Mouse (Mus musculus): ENCODE results near the gene Disp3. TPM values are rescaled to one million over a fixed set of nuclear protein-coding genes. Genes with fewer than 3 reads are reported as not detected.
A peak's percentile ranks its signal among the peaks of the same experiment; 100 is the strongest.

Disp3 gene
- polyA plus RNA-seq, 1 experiment, result 28.4 TPM

GRCm38 (mm10) chr4:148314396-148314795, 26.6 kb upstream of the Disp3 start:
- TF ChIP-seq POLR2A (IDR thresholded peaks at IDR 0.05; ENCODE audit: borderline replicate concordance, extremely low read depth, insufficient read depth, insufficient read length, poor library complexity, severe bottlenecking), result no peak
- no peak for TF ChIP-seq CTCF (IDR thresholded peaks at IDR 0.05; ENCODE audit: borderline replicate concordance, extremely low read depth, insufficient read depth, insufficient read length)
- DNase-seq (ENCODE audit: low read depth), result peak; percentile 90

- TF ChIP-seq POLR2A (IDR thresholded peaks at IDR 0.05; ENCODE audit: borderline replicate concordance, extremely low read depth, insufficient read depth, insufficient read length, poor library complexity, severe bottlenecking) (no peak), CTCF (IDR thresholded peaks at IDR 0.05; ENCODE audit: borderline replicate concordance, extremely low read depth, insufficient read depth, insufficient read length) (no peak)
- no peak for DNase-seq (ENCODE audit: low read depth)
Observed at GRCm38 (mm10) chr4:148313601-148314000, 25.8 kb upstream of the Disp3 start.

- DNase-seq (ENCODE audit: low read depth), result peak; percentile 49
- TF ChIP-seq CTCF (IDR thresholded peaks at IDR 0.05; ENCODE audit: borderline replicate concordance, extremely low read depth, insufficient read depth, insufficient read length) (no peak), POLR2A (IDR thresholded peaks at IDR 0.05; ENCODE audit: borderline replicate concordance, extremely low read depth, insufficient read depth, insufficient read length, poor library complexity, severe bottlenecking) (no peak)
Observed at GRCm38 (mm10) chr4:148312296-148313116, 24.7 kb upstream of the Disp3 start.

DNA sequence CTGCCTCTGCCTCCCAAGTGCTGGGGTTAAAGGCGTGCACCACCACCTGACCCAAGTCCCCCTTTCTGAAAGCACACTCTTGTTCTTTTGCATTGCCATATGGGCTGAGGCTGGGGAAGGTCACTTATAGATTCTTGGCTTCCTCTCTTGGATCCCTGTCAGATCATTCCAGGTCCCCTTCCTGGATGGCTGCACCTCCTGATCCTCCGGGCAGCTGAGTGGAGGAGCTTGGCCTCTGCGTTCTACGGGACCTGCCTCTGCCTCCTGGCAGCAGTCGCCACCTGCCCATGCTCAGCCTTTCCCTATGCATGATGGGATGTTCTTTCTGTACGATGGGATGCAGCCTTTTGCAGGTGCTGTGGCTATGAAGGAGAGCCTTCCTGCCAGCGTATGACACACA, 23.1 kb upstream of the Disp3 start:
- DNase-seq (ENCODE audit: low read depth), result no peak
- TF ChIP-seq CTCF (IDR thresholded peaks at IDR 0.05; ENCODE audit: borderline replicate concordance, extremely low read depth, insufficient read depth, insufficient read length), result no peak
- no peak for TF ChIP-seq POLR2A (IDR thresholded peaks at IDR 0.05; ENCODE audit: borderline replicate concordance, extremely low read depth, insufficient read depth, insufficient read length, poor library complexity, severe bottlenecking)

GRCm38 (mm10) chr4:148310126-148310525, 22.4 kb upstream of the Disp3 start:
- DNase-seq (ENCODE audit: low read depth), result no peak
- TF ChIP-seq POLR2A (IDR thresholded peaks at IDR 0.05; ENCODE audit: borderline replicate concordance, extremely low read depth, insufficient read depth, insufficient read length, poor library complexity, severe bottlenecking) (no peak), CTCF (IDR thresholded peaks at IDR 0.05; ENCODE audit: borderline replicate concordance, extremely low read depth, insufficient read depth, insufficient read length) (no peak)

GRCm38 (mm10) chr4:148306406-148307083, 18.8 kb upstream of the Disp3 start:
- TF ChIP-seq POLR2A (IDR thresholded peaks at IDR 0.05; ENCODE audit: borderline replicate concordance, extremely low read depth, insufficient read depth, insufficient read length, poor library complexity, severe bottlenecking) (no peak), CTCF (IDR thresholded peaks at IDR 0.05; ENCODE audit: borderline replicate concordance, extremely low read depth, insufficient read depth, insufficient read length) (no peak)
- DNase-seq (ENCODE audit: low read depth), result peak; percentile 71

DNA sequence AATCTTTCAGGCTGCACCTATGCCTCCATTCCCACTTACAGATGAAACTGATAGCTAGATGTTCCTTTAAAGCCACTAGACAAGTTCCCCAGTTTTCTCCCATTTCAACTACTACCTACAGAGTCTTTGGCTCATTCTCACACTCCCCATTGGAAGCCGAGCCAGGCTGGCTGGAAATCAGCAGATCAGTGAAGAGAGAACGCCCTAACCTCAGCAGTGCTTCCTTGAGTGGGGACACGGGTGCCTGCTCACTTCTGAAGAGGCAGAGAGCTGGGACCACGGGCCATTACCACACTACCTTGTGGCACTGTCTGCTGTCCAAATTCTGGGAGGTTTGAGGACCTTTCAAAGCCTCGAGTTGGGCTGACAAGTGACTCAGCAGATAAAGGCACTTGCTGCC, 11.0 kb upstream of the Disp3 start:
- no peak for TF ChIP-seq CTCF (IDR thresholded peaks at IDR 0.05; ENCODE audit: borderline replicate concordance, extremely low read depth, insufficient read depth, insufficient read length)
- no peak for TF ChIP-seq POLR2A (IDR thresholded peaks at IDR 0.05; ENCODE audit: borderline replicate concordance, extremely low read depth, insufficient read depth, insufficient read length, poor library complexity, severe bottlenecking)
- no peak for DNase-seq (ENCODE audit: low read depth)

DNA sequence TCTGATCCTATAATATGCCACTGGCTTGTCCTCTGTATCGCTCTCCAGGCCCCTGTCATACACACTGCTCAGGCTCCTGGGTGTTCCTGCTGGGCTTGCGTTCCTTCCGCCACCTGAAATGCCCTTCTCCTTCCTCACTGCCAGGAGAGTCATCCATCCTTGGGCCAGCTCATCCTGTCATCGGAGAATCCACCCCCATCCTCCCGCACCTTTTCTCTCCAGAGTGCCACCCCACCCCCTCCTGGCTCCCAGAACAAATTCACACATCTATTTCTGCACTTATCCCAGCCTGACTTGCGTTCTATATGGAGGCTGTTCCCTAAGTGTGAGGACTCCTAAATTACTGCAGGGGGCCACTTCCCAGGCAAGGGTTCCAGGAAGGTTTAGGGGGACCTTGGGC, 9.9 kb upstream of the Disp3 start:
- no peak for DNase-seq (ENCODE audit: low read depth)
- TF ChIP-seq POLR2A (IDR thresholded peaks at IDR 0.05; ENCODE audit: borderline replicate concordance, extremely low read depth, insufficient read depth, insufficient read length, poor library complexity, severe bottlenecking) (no peak), CTCF (IDR thresholded peaks at IDR 0.05; ENCODE audit: borderline replicate concordance, extremely low read depth, insufficient read depth, insufficient read length) (no peak)

GRCm38 (mm10) chr4:148293319-148293718, 5.6 kb upstream of the Disp3 start:
- TF ChIP-seq CTCF (IDR thresholded peaks at IDR 0.05; ENCODE audit: borderline replicate concordance, extremely low read depth, insufficient read depth, insufficient read length) (no peak), POLR2A (IDR thresholded peaks at IDR 0.05; ENCODE audit: borderline replicate concordance, extremely low read depth, insufficient read depth, insufficient read length, poor library complexity, severe bottlenecking) (no peak)
- DNase-seq (ENCODE audit: low read depth), result peak; percentile 63

DNA sequence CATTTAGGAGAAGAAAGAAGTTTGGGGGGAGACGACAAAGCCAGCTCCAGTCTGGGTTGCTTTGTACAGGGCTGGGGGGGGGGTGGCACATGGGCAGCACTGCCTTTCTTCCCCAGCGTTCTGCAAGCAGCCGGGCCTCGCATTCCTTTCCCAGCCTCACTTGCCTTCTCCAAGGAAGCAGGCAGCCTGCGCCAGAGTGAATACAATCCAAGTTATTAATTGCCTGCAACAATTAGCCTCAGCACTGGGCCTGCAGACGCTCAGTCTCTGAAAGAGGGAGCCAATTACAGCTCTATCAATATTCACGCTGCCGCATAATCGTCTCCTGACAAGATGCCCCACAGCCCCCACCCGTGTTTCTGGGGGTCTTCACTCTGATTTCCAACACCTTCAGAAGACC, 4.1 kb upstream of the Disp3 start:
- TF ChIP-seq CTCF (IDR thresholded peaks at IDR 0.05; ENCODE audit: borderline replicate concordance, extremely low read depth, insufficient read depth, insufficient read length), result no peak
- TF ChIP-seq POLR2A (IDR thresholded peaks at IDR 0.05; ENCODE audit: borderline replicate concordance, extremely low read depth, insufficient read depth, insufficient read length, poor library complexity, severe bottlenecking), result no peak
- peak; percentile 93 for DNase-seq (ENCODE audit: low read depth)

- DNase-seq (ENCODE audit: low read depth), result peak; percentile 62
Observed at GRCm38 (mm10) chr4:148291080-148291479, 3.3 kb upstream of the Disp3 start.

More at GRCm38 (mm10) chr4:148291080-148291479, 3.3 kb upstream of the Disp3 start:
- TF ChIP-seq CTCF (IDR thresholded peaks at IDR 0.05; ENCODE audit: borderline replicate concordance, extremely low read depth, insufficient read depth, insufficient read length) (no peak), POLR2A (IDR thresholded peaks at IDR 0.05; ENCODE audit: borderline replicate concordance, extremely low read depth, insufficient read depth, insufficient read length, poor library complexity, severe bottlenecking) (no peak)

Data from brain, embryonic 14.5 days (tissue).